Mouse (Mus musculus): Measurements from ENCODE around the gene Ezr. TPM values are rescaled to one million over a fixed set of nuclear protein-coding genes. Genes with fewer than 3 reads are reported as not detected.

Ezr gene
- total RNA-seq, 2 experiments from 2014 or later = 48.0 to 51.1 TPM

DNA sequence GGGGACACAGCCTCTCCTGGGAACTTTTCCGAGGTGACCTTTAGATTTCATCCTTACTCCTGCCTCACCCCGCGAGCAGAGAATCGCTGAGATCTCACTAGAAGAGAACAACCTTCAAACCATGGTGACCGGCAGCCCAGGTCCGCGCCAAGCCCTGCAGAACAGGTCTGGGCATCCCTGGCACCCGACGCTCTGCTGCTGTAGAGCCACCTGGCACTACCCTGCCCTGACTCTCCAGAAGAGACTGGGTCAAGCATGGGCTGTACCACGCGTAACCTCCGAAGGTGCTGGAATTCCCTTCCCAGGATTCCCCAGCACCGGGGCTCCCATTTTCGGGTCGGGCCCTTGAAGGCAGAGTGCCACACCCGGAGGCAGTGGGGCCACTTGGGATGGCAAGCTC is 24.7 kb downstream of the Ezr start:
- no peak for DNase-seq (ENCODE audit: low spot score in 2 of 2)
- Histone ChIP-seq H3K4me3 (no peak overlapping the region), H3K27ac (no peak overlapping the region)
- TF ChIP-seq CTCF (conservative IDR thresholded peaks at IDR 0.05) = no peak

DNA sequence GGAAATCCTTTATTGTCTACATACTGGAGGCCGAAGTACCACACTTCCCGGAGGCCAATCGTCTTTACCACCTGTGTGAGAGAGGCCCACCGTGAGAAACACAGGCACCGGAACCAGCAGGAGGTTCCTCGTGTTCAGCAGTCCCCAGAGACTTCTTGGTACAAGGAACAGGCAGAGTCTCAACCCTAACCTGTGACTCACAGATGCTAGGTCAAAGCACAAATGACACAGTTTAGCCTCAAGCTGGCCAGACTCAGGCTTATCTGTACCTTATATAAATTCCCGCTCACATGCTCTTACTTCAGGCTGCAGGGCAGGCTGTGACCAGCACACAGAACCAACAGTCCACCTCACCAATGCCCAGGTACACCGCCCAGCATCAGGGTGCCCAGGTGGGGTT is 26.7 kb downstream of the Ezr start:
- no peak for TF ChIP-seq CTCF (conservative IDR thresholded peaks at IDR 0.05)
- DNase-seq (ENCODE audit: low spot score in 2 of 2) = no peak
- no peak overlapping the region for H3K4me3 ChIP-seq
- peak overlapping the region; percentile 43; the same call in 1 of the 2 replicates for H3K27ac ChIP-seq

DNA sequence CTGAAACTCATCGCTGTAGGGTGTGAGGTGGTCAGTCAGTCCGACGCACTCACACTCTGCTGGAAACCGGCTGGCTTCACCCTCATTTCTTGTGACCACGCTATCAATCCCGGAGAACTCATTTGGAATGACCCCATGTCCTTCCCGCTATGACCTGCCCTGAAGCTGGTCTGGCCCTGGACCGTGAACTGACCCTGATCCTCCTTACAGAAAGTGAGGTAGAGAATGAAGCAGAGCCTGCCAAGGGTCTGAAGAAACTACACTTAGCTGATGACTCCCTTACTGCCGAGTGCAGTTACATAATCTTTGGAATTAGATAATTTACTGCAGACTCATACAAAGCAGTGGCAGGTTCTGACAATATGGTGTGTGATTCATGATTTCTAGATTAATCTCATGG is 27.4 kb downstream of the Ezr start:
- Histone ChIP-seq H3K27ac (peak overlapping the region; percentile 43; the same call in 1 of the 2 replicates), H3K4me3 (no peak overlapping the region)
- TF ChIP-seq CTCF (conservative IDR thresholded peaks at IDR 0.05) = no peak
- DNase-seq (ENCODE audit: low spot score in 2 of 2) = no peak

DNA sequence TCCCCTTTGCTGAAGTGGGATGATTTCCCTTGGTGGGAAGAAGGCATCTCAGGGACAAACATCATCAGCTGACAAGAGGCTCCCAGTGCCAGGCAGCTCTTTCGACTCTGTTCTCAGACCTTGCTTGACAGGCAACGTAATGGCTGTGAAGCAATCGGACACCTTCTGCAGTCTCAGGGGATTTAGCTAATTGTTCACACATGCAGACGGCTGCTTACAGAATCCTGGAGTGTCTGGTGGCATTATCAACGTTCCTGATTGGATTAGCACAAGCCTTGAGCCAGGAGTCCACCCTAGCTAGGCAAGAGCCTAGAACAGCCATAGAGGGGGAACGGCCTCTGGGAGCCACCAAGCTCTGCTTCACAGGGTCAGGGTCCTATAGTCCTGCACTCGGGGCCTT is 30.2 kb downstream of the Ezr start:
- DNase-seq (ENCODE audit: low spot score in 2 of 2) = no peak
- TF ChIP-seq CTCF (conservative IDR thresholded peaks at IDR 0.05) = no peak
- H3K27ac ChIP-seq = no peak overlapping the region
- no peak overlapping the region for H3K4me3 ChIP-seq

DNA sequence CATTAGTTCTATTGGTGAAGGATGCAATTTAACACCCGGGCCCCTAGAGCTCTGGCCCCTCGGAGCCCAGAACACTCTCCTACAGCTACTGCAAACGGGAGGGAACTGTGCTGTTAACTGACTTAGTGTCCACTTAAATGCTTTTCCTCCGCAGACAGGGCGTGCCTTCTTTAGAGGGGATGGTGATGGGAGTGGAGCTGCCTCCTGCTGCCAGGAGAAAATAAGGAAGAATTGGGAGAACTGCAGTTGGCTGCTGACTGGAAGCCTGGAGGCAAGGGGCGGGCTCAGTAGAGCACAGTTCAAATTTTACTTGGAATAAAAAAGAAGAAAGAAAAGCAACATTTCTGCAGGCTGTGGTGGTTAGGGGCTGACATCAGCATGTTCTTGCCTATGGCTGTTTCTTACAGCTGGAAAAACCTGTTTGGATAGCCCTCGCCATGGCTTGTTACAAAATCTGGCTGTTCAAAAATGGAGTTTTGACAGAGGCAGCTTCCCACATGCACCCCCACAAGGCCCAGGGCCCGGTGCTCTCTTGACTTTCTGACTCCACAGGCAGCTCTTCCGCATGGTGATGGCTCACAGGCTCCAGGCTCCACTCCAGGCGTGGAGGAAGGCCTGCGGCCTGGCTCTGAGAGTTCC is 31.2 kb downstream of the Ezr start:
- DNase-seq (ENCODE audit: low spot score in 2 of 2) = no peak
- H3K27ac ChIP-seq = no peak overlapping the region

DNA sequence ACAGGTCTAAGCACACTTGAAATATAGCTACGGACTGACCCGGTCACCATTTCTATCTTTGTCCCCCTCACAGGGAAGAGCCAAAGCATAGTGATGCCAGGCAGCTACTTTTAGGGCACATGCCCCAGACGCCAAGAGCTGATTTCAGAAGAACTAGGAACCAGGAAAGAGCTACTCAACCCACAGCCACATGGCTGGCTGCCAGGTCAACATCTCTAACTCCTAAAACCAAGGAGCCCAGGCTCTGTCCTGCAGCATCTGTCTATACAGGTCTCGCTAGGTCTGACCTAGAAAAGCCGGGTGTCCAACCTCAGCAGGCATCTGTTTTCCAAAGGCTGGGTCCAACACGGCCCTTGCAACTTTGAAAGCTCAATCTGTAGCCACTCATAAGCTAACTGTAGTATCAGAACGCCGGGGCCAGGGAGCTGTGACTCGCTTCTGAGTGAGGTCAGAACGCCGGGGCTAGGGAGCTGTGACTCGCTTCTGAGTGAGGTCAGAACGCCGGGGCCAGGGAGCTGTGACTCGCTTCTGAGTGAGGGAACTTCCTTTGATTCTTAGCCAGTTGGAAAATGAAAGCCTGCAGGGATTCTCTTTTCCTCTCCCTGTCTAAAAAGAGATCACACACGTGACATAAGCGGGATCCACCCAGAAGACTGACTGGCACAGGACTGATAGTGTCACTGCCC is 33.7 kb downstream of the Ezr start:
- no peak for DNase-seq (ENCODE audit: low spot score in 2 of 2)
- H3K27ac ChIP-seq = no peak overlapping the region
- TF ChIP-seq CTCF (conservative IDR thresholded peaks at IDR 0.05) = no peak
- no peak overlapping the region for H3K4me3 ChIP-seq

More for the DNA sequence above, 31.2 kb downstream of the Ezr start:
- TF ChIP-seq CTCF (conservative IDR thresholded peaks at IDR 0.05) = no peak
- H3K4me3 ChIP-seq = no peak overlapping the region

DNA sequence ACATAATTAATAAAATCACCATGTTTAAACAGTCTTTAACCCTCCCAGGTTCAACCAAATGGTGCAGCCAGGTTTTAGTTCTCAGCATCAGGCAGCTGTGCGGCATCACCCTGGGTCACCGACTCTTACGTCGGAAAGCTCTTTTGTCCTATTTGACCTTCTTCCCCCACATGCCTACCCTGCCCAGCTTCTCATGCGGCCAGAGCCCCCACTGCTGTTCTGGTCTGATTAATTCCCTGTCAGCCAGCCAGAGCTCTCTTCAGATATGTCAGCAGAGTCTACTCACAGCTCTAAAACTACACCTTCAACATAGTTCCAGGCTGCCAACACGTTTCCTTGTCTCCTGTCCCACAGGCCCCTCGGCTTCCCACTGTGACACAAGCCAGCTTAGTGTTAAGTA is 35.1 kb downstream of the Ezr start:
- TF ChIP-seq CTCF (conservative IDR thresholded peaks at IDR 0.05) = no peak
- Histone ChIP-seq H3K27ac (no peak overlapping the region), H3K4me3 (no peak overlapping the region)
- DNase-seq (ENCODE audit: low spot score in 2 of 2) = no peak

DNA sequence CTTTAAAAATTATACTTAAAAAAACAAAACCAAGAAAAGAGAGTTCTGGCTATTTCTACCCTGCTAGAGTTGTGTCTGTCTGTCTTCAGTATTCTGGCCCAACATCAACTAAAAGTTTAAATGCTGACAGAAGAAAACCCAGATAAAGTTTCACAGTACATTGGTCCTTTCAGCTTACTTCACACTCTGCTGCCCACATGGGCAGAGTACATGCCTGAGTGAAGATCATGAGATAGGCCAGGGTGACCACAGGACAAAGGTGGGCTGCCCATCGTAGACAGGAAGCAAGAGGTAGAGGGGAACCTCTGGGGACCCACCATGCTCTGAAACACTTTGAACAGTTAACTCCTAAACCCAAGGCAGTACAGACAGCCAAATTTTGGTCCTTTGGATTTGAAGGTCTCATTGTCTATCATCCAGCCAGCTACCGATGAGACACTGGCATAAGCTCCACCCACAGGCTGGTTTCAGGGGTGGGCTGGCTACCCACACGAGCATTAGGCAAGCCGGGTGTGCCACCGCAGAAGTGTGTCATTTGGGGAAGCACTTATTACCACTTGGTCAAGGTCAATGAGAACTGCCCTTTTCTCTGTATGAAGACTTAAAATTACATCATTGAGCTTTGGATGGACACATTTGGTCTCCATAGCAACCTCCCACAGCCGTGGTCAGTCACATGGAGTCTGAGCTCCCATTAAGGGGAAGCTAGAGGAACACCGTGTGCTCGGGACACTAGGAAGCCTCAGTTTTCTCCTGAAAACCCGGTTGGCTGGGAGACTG is 35.9 kb downstream of the Ezr start:
- Histone ChIP-seq H3K27ac (no peak overlapping the region), H3K4me3 (no peak overlapping the region)
- DNase-seq (ENCODE audit: low spot score in 2 of 2) = no peak
- TF ChIP-seq CTCF (conservative IDR thresholded peaks at IDR 0.05) = no peak

DNA sequence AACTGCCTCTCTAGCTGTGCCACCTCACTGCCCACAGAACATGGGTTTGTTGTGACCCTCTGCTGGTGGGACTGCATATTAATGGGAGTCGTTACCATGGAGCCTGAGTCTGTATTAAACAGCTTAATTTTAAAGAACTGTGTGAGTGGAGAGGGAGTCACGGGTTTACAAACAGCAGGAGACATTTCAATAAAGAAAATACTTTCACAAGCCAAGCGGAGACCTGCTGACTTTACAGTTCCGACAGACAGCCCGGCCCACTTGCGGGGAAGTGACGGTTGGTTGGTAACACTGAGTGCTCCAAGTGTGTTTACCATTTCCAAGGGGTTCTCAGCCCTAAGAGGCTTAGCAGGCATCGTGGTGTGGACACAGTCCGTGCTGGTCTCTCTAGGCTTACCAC is 36.6 kb downstream of the Ezr start:
- TF ChIP-seq CTCF (conservative IDR thresholded peaks at IDR 0.05) = peak; percentile 34
- Histone ChIP-seq H3K27ac (peak overlapping the region; percentile 18; the same call in 1 of the 2 replicates), H3K4me3 (no peak overlapping the region)
- DNase-seq (ENCODE audit: low spot score in 2 of 2) = no peak

DNA sequence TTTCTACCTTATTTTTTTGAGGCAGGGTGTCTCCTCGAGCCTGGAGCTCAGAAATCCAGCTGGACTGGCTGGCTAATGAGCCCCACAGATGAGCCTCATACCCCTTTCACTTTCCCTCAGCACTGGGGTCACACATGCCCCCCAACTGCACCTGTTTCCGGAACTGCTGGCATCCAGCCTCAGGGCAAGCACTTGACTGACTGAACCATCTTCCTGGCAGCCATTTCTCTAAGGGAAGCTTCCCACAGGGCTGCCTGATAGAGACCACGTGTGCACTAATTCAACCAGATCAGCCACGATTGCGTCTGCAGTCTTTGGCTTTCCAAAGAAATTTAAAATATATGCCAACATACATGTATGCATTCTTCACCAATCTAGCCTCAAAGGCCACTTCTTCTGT is 37.1 kb downstream of the Ezr start:
- Histone ChIP-seq H3K4me3 (no peak overlapping the region), H3K27ac (peak overlapping the region; percentile 18; the same call in 1 of the 2 replicates)
- TF ChIP-seq CTCF (conservative IDR thresholded peaks at IDR 0.05) = no peak
- no peak for DNase-seq (ENCODE audit: low spot score in 2 of 2)

DNA sequence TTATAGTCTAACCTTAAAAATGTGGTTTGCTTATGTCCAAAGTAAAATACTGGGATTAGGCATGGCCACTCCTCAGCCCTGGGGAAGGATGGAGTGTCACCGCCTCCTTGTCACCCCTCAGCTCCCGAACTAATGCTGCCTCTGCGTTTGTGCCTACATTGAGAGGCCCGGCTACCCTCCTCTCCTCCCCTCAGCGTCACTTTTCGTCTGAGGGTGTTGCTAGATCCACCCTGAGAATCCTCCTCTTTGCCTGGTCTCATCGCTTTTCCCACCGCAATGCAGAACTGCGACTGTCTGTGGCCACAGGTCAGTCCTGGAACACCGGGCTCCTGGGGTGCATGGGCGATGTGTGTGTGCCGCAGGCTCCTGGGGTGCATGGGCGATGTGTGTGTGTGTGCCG is 37.7 kb downstream of the Ezr start:
- TF ChIP-seq CTCF (conservative IDR thresholded peaks at IDR 0.05) = no peak
- no peak for DNase-seq (ENCODE audit: low spot score in 2 of 2)
- Histone ChIP-seq H3K27ac (no peak overlapping the region), H3K4me3 (no peak overlapping the region)

DNA sequence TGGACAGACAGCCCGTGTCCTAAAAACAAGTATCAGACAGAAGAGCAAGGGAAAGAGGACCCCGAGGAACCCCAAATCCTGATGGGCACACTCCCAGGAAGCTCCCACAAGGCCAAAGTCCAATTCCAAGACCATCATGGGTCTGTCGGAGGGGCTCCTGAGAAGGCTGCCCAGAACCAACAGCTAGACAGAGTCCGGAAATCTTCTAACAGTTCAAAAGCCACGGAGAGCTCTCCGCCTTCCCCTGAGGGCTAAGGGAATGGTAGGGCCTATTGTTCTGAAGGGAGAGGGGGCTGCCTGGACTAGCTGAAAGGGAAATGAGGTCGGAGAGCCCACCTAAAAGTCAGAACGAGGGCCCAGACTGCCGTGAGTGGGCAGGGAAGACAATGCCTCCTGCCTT is 38.2 kb downstream of the Ezr start:
- DNase-seq (ENCODE audit: low spot score in 2 of 2) = no peak
- Histone ChIP-seq H3K27ac (no peak overlapping the region), H3K4me3 (no peak overlapping the region)
- no peak for TF ChIP-seq CTCF (conservative IDR thresholded peaks at IDR 0.05)

DNA sequence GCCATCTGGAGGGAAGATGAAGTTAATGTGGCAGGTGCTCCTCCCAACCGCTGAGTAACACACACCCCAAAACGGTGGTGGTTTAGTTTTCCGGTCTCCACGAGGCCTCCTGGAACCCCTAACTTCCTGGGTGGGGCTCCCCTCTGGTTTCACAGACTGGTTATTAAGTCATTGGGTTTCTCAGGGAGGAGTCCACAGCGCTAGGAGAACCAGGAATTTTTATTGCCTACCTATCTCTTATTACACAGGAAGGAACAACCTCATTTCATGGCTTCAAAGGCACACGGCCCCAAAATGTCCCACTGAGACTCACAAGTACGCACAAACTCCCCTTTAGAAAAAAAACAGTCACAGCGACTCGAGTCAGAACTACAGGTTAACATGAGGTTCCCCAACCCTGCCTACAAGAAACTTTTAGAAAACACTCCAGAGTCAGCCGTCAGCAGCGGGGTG is 38.8 kb downstream of the Ezr start:
- Histone ChIP-seq H3K4me3 (no peak overlapping the region), H3K27ac (no peak overlapping the region)
- TF ChIP-seq CTCF (conservative IDR thresholded peaks at IDR 0.05) = no peak
- no peak for DNase-seq (ENCODE audit: low spot score in 2 of 2)

Data from layer of hippocampus, adult 2 months (tissue).